ENCODE assay signal across 18 mouse cellular contexts in genomic region chr11:64703776-64704175, GRCm38 (mm10).
"Had no signal": no experiment of that assay in that cellular context is flagged by ENCODE, and none has a peak within 500 bp of the region (broad histone marks: within the 10 kb centered on the region; RNA-seq: fewer than 3 reads in every experiment).

No protein-coding gene starts in this region.

- H3K36me3 ChIP-seq: liver, embryonic 13.5 days; neural tube, embryonic 12.5 days; neural tube, embryonic 15.5 days; stomach, embryonic 15.5 days had no signal

- H3K27ac ChIP-seq: layer of hippocampus, adult 2 months; left cerebral cortex, adult 2 months; liver, embryonic 13.5 days; neural tube, embryonic 12.5 days; neural tube, embryonic 15.5 days; stomach, embryonic 15.5 days had no signal

- H3K4me2 ChIP-seq: liver, embryonic 13.5 days; midbrain, embryonic 11.5 days; neural tube, embryonic 12.5 days; neural tube, embryonic 15.5 days; stomach, embryonic 15.5 days had no signal

- H3K4me3 ChIP-seq: layer of hippocampus, adult 2 months; left cerebral cortex, adult 2 months; liver, embryonic 13.5 days; neural tube, embryonic 12.5 days; neural tube, embryonic 15.5 days; stomach, embryonic 15.5 days had no signal

- H3K4me1 ChIP-seq: liver, embryonic 13.5 days; neural tube, embryonic 12.5 days; neural tube, embryonic 15.5 days; stomach, embryonic 15.5 days had no signal

- DNase-seq: kidney, adult 11 months; kidney, adult 8-10 months; kidney, postnatal 14 days; layer of hippocampus, postnatal 36 days; liver, embryonic 13.5 days; midbrain, embryonic 14.5 days; retina, postnatal 1 day; right cerebral cortex, postnatal 25 days; spleen, adult 18-20 months; thymus, adult 18-20 months; thymus, postnatal 36 days had no signal

- H3K9me3 ChIP-seq: liver, embryonic 13.5 days; neural tube, embryonic 12.5 days; neural tube, embryonic 15.5 days; stomach, embryonic 15.5 days had no signal

- H3K27me3 ChIP-seq: liver, embryonic 13.5 days; neural tube, embryonic 12.5 days; neural tube, embryonic 15.5 days; stomach, embryonic 15.5 days had no signal

- ATAC-seq: inflammation-experienced regulatory T-cells, adult 6 months had no signal

- H3K9ac ChIP-seq: liver, embryonic 13.5 days; neural tube, embryonic 12.5 days; neural tube, embryonic 15.5 days; stomach, embryonic 15.5 days had no signal
